Mouse (Mus musculus) midbrain, embryonic 14.5 days (tissue): ENCODE results near the gene Prr13. TPM values are rescaled to one million over a fixed set of nuclear protein-coding genes. Genes with fewer than 3 reads are reported as not detected.

Experiments used
- ATAC-seq: fragments of 200-750 bp; cut with Nextera tagmentation; 2 replicates; pipeline ENCODE4 v1.8.0; 2017; ENCODE audit warnings: moderate number of reproducible peaks, moderate library complexity; ENCODE audit not compliant: low FRiP score, low TSS enrichment
- DNase-seq: peaks from one replicate; pipeline ENCODE4 v3.0.0-alpha.2; 2015
- H3K27ac ChIP-seq: fragments of 300-500 bp; sonication (generic); replicated peaks from 2 replicates; pipeline ENCODE4 v1.5.1; 2014; ENCODE audit warnings: mild to moderate bottlenecking, low read depth, low read length, moderate library complexity
- H3K27me3 ChIP-seq: fragments of 300-500 bp; sonication (generic); 2 replicates; pipeline ENCODE4 v1.6.1; 2014; ENCODE audit warnings: low read length, control low read depth, mixed read lengths; ENCODE audit not compliant: control insufficient read depth, insufficient read depth
- H3K36me3 ChIP-seq: fragments of 300-500 bp; sonication (generic); 2 replicates; pipeline ENCODE4 v1.6.1; 2014; ENCODE audit warnings: low read length, control low read depth; ENCODE audit not compliant: control insufficient read depth, insufficient read depth
- H3K4me1 ChIP-seq: fragments of 300-500 bp; sonication (generic); 2 replicates; pipeline ENCODE4 v1.6.1; 2014; ENCODE audit warnings: mild to moderate bottlenecking, antibody characterized with exemption, low read length, control low read depth; ENCODE audit not compliant: control insufficient read depth, insufficient read depth
- H3K4me2 ChIP-seq: fragments of 300-500 bp; sonication (generic); 2 replicates; pipeline ENCODE4 v1.6.1; 2014; ENCODE audit warnings: mild to moderate bottlenecking, low read length, moderate library complexity
- H3K4me3 ChIP-seq: fragments of 300-500 bp; sonication (generic); replicated peaks from 2 replicates; pipeline ENCODE4 v1.5.1; 2014; ENCODE audit warnings: low read depth, low read length
- H3K9ac ChIP-seq: fragments of 300-500 bp; sonication (generic); replicated peaks from 2 replicates; pipeline ENCODE4 v1.6.1; 2014; ENCODE audit warnings: mild to moderate bottlenecking, low read length, moderate library complexity
- H3K9me3 ChIP-seq: fragments of 300-500 bp; sonication (generic); 2 replicates; pipeline ENCODE4 v1.6.1; 2016; ENCODE audit warnings: low read length, control low read depth, mixed read lengths; ENCODE audit not compliant: control insufficient read depth
- WGBS: fragments of 180-500 bp; shearing (Covaris S2); extraction: QIAGEN DNeasy Blood & Tissue Kit; methylation state at CpG from one replicate; pipeline ENCODE4 v1.1.7; 2014; 5-methylcytosine and 5-hydroxymethylcytosine counted together
- polyA plus RNA-seq: library from polyadenylated mRNA; unstranded; fragments of >200 nt; fragmentation: Nextera tagmentation; extraction: Ambion mirVana; gene quantifications from 2 replicates; pipeline ENCODE4 v1.2.1, GENCODE M21; 2014

Prr13 gene
- polyA plus RNA-seq, 1 experiment from 2014 or later, result 127 TPM

DNA sequence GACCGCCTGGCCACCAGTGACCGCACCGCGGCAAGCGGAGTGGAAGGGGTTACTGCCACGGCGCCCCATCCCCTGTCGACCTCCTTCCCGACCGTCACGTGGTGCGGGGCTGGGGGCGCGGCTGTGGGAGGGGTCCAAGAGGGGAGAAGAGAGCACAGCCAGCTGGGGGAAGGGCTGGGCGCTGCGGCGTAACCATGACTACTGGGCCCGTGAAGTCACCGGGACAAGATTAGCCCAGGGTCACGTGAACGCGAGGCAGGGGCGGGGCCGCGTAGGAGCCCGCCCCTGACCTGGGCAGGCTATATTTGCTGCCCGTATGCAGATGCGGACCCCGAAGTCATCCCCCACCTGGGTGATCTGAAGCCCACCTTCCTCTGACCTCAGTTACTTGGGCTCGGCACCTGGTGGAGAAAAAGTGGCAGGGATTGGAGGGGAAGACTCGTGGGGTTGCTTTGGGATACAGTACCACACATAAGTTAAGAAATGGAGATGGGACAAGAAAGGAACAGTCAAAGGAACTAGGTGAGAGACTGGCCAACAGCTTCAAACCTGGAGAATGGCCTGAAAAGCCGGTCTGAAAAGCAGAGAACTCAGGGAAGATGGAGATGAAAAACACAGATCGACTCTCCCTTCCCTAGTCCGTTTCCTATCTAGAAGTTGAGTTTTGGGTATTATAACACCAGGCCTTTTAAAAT lies 51.9 kb downstream of the Prr13 start:
- Histone ChIP-seq H3K4me1 (peaks cover 56% of the 10 kb centered on the region), H3K9me3 (no peaks in the 10 kb centered on the region), H3K4me3 (peak overlapping the region; percentile 65), H3K27ac (peak overlapping the region; percentile 91), H3K36me3 (peaks cover 16% of the 10 kb centered on the region), H3K4me2 (peak overlapping the region; percentile 80), H3K27me3 (no peaks in the 10 kb centered on the region), H3K9ac (peak overlapping the region; percentile 73)
- 3% methylated on average over 34 of the region's 34 CpGs for WGBS
- ATAC-seq (peak; percentile 95), DNase-seq (peak; percentile 95)

DNA sequence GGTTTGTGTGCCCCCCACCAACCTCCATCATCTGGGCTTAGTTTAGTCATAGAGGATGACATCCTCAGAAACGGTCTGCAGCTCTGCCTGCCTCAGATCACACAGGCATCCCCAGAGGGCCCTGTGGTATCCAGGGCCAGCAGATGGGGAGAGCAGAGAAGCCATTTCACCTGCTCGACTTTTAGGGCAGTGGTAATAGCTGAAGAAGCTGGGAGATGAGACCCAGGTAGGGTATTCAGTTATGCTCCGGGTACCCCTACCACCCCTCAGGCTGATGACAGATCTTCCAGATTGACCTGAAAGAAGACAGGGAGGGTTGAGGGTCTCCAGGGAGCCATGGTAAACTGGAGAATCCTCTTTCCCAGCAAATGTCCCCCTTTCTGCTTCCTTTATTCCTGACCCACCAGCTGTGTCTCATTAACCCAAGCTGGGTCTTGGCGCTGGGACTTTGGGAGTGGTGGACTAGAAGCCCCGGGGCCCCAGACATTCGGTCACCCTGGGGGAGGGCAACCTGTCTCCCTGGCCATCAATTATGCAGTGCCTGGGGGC lies 52.5 kb downstream of the Prr13 start:
- 1% methylated on average over 6 of the region's 6 CpGs for WGBS

DNA sequence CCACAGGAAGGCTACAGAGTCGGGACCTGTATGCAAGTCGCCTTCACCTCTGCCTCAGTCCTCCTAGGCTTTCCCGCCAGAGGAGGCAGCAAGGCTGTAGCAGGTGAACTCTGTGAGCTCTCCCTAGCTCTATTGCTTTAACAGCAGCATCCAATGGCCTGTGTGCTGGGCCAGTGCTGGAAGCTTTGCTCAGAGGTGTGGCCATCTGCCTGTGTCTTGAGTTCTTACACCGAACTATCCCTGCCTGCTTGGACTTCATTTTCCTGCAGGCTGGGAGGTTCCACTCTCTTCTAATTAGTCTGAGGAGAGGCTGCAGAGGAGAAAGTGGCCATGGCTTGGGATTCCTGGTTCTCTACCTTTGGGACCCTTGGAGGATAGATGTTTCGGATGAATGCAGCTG lies 53.2 kb downstream of the Prr13 start:
- no peak for DNase-seq
- Histone ChIP-seq H3K9ac (peak overlapping the region; percentile 6; the same call in 1 of the 2 replicates), H3K36me3 (peaks cover 16% of the 10 kb centered on the region), H3K4me3 (no peak overlapping the region), H3K27ac (peak overlapping the region; percentile 91), H3K4me1 (peaks cover 61% of the 10 kb centered on the region), H3K27me3 (no peaks in the 10 kb centered on the region), H3K4me2 (peak overlapping the region; percentile 80), H3K9me3 (no peaks in the 10 kb centered on the region)
- no peak for ATAC-seq
- WGBS, result 11% methylated on average over 5 of the region's 5 CpGs

More for the DNA sequence above, 52.5 kb downstream of the Prr13 start:
- H3K9me3 ChIP-seq, result no peaks in the 10 kb centered on the region
- peak overlapping the region; percentile 80 for H3K4me2 ChIP-seq
- no peaks in the 10 kb centered on the region for H3K27me3 ChIP-seq
- H3K4me3 ChIP-seq, result peak overlapping the region; percentile 65
- peak; percentile 11; the same call in 1 of the 2 replicates for ATAC-seq
- peaks cover 61% of the 10 kb centered on the region for H3K4me1 ChIP-seq
- peak overlapping the region; percentile 73; the same call in 1 of the 2 replicates for H3K9ac ChIP-seq
- DNase-seq, result peak; percentile 54
- H3K27ac ChIP-seq, result peak overlapping the region; percentile 91
- H3K36me3 ChIP-seq, result peaks cover 16% of the 10 kb centered on the region

Other genes starting within 250 kb of the Prr13 start
- gene Itgb7, start 227.1 kb upstream of the Prr13 start, polyA plus RNA-seq, result 0.57 and 0.78 TPM in 2 replicates
- 2.3 and 3.6 TPM in 2 replicates for gene Rarg, start 201.5 kb upstream of the Prr13 start, polyA plus RNA-seq
- gene Gm9918, start 188.5 kb upstream of the Prr13 start, polyA plus RNA-seq, result 0.09 TPM in 1 of 2 replicates, not detected in the other
- gene Mfsd5, start 179.6 kb upstream of the Prr13 start, polyA plus RNA-seq, result 51.9 and 53.3 TPM in 2 replicates
- 4.9 and 9.1 TPM in 2 replicates for gene Espl1, start 162.8 kb upstream of the Prr13 start, polyA plus RNA-seq
- 562 and 649 TPM in 2 replicates for gene Pfdn5, start 132.9 kb upstream of the Prr13 start, polyA plus RNA-seq
- 80.4 and 89.0 TPM in 2 replicates for gene Myg1, start 127.3 kb upstream of the Prr13 start, polyA plus RNA-seq
- gene Aaas, start 108.3 kb upstream of the Prr13 start, polyA plus RNA-seq, result 27.6 and 30.6 TPM in 2 replicates
- 0.21 TPM in 1 of 2 replicates, not detected in the other for gene Sp7, start 91.8 kb upstream of the Prr13 start, polyA plus RNA-seq
- gene Sp1, start 52.9 kb upstream of the Prr13 start, polyA plus RNA-seq, result 6.0 and 7.4 TPM in 2 replicates
- 0.18 and 0.39 TPM in 2 replicates for gene Amhr2, start 13.7 kb upstream of the Prr13 start, polyA plus RNA-seq
- 187 TPM in 2 replicates for gene Pcbp2, start 11.5 kb downstream of the Prr13 start, polyA plus RNA-seq
- 9.6 TPM in 1 of 2 replicates, not detected in the other for gene Gm10337, start 44.7 kb downstream of the Prr13 start, polyA plus RNA-seq
- gene Map3k12, start 58.0 kb downstream of the Prr13 start, polyA plus RNA-seq, result 44.2 and 47.9 TPM in 2 replicates
- gene Tarbp2, start 59.2 kb downstream of the Prr13 start, polyA plus RNA-seq, result 76.3 and 90.7 TPM in 2 replicates
- 1.3 and 2.7 TPM in 2 replicates for gene Npff, start 65.9 kb downstream of the Prr13 start, polyA plus RNA-seq
- gene Gm28047, start 166.0 kb downstream of the Prr13 start, polyA plus RNA-seq, result not detected in 2 replicates
- gene Atf7, start 166.4 kb downstream of the Prr13 start, polyA plus RNA-seq, result 13.0 and 13.2 TPM in 2 replicates
- 69.8 and 72.3 TPM in 2 replicates for gene Atp5g2, start 213.3 kb downstream of the Prr13 start, polyA plus RNA-seq